Mouse (Mus musculus): ENCODE results near the gene Hap1. TPM values are rescaled to one million over a fixed set of nuclear protein-coding genes. Genes with fewer than 3 reads are reported as not detected.

The Hap1 gene
- under 1 TPM in 1 of 2 experiments, not detected in 1; 0.29 TPM for total RNA-seq (2023)

DNA sequence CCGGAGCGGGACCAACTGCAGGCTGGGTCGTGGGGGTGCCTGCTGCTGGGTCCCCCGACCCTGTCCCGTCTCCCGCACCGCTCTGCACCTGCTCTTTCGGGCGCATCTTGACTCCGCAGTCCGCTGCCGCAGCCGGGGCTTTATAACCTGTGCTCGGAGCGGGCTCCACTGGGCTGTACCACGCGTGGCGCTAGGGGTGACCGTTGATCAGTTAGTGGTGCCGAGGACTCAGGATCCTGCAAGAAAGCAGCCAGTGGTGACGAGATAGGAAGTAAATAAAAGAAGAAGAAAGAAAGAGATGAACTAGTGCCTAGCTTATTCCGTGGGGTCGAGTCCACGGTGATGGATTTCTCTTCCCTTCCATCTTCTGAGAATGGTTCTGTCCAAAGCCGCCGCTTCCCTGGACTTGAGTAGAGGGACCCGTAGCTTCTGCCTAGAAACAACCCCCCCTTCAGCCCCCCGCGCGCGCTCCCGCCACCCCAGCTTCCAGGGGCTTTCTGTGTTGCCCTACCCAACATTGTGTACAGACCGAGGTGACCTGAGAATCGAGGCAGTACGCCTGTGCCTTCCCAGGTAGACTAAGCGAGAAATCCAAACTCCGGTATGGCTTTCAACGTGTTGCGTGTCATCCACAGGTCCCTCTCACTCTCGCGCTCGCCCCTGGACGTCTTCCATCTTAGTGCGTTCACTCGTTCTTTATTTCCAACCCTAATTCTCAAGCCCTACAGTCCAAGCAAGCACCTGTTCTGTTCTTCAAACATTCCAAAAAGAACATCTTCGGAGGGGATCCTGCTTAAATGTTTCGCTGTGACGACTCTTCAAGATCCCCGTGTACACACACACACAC is at the start of gene Hap1:
Gene Hap1 (minus strand): TSS at position 157 of the 847 bp plus-strand sequence.

DNA sequence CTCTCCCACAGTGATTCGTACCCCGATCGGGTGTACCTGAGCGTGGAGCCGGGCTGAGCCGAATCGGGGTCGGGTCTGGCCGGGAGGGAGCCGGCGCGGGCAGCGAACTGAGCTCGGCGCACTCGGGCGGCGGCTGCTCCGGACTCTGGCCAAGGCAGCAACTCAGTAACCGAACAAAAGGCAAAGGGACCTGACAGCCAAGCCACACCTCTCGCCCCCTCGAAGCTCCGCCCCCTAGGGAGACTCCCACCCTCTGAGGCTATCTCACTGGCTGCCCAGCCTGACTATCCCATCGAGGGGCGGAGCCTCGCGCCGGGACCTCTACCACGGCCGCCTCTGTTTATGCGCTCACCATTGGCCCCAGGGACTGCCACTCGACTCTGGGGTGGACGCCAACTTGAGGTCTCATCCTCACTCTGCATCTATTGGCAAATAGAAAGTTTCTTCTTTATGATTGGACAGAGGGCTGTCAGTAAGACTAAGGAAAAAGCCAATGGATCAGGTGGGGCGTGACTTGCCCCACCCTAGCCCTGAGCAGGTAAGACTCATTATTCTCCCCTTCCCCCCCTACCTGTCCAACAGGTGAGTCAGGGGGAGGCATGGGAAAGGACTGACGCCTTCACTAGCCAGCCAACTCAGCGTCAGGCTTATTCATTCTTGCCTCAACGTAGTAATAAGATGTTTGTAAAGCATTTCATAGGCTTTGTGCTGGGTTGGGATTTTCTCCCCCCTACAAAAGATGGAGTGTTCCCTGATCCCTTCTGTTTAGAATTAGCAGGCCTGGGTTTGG is 41.9 kb upstream of the Hap1 start, which contains the start of gene Jup:
Gene Jup (minus strand): TSS at position 164 of the 790 bp plus-strand sequence.

DNA sequence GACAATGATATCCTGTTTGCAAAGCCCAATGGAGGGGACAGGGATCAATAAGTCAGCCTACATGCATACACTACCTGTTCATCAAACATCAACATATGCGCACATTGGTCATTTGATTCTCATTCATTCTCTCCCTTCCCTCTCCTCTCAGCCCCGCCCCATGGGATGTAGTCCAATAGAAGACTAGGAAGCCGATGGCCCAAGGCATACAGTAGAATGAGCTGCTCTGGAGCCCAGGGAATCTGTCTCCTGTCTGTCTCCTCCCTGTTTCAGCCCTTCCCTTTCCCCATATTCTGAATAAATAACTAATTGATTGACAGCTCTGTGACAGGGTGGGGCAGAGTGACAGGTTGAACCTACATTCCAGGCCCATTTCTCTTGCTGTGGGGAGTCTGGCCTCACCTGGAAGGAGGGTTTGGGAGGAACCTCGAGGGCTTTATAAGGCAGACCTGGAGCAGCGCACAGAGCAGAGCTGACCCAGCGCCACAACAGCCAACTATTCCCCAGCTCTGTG is 21.9 kb downstream of the Hap1 start, which contains the start of gene Gast:
Gene Gast (plus strand): TSS at position 464 of the 514 bp plus-strand sequence.

DNA sequence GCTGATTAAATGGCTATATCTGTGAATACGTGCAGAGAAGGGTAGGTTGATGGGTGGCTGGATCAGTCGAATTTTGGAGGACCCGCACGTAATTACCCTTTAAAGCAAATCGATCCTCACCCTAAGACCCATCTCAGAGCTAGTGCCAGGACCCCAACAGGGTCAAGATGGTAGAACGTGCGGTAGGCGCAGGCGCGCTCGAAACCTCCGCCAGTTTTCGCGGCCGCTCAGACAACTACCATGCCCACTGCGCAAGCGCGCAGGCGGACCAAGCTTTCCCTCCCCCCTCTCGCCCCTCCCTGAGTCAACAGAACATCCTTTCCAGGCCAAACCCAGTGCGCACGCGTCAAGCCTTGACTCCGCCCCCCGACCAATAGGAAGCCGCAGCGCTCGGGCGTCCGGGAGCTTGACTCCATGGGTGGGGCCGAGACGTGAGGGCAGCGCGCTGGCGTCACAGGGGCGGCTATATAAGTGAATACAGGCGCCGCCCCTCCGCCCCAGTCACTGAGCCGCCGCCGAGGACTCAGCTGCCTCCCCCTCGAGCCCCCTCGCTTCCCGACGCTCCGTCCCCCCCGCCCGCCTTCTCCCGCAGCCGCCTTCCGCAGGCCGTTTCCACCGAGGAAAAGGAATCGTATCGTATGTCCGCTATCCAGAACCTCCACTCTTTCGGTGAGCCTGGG is 36.3 kb downstream of the Hap1 start, which contains the start of gene Eif1:
Gene Eif1 (plus strand): TSS at position 394 of the 680 bp plus-strand sequence.

Other genes starting within 250 kb of the Hap1 start
- not detected for gene Krt13, start 234.6 kb downstream of the Hap1 start, total RNA-seq (2023)
- gene Krt15, start 220.2 kb downstream of the Hap1 start, total RNA-seq (2023), result not detected
- gene Krt19, start 207.5 kb downstream of the Hap1 start, total RNA-seq (2023), result not detected
- gene Krt9, start 162.9 kb downstream of the Hap1 start, total RNA-seq (2023), result not detected
- gene Krt14, start 148.6 kb downstream of the Hap1 start, total RNA-seq (2023), result not detected
- gene Krt16, start 107.2 kb downstream of the Hap1 start, total RNA-seq (2023), result not detected
- not detected for gene Krt17, start 95.1 kb downstream of the Hap1 start, total RNA-seq (2023)
- gene Krt42, start 86.3 kb downstream of the Hap1 start, total RNA-seq (2023), result not detected
- 1,000 to 10,000 TPM; 1,497 to 1,503 TPM for gene Eif1, start 36.2 kb downstream of the Hap1 start, total RNA-seq (2023)
- 1 to 10 TPM in 1 of 2 experiments, not detected in 1; 1.2 TPM for gene Gast, start 21.7 kb downstream of the Hap1 start, total RNA-seq (2023)
- 10 to 100 TPM; 19.6 to 27.9 TPM for gene Jup, start 41.6 kb upstream of the Hap1 start, total RNA-seq (2023)
- not detected for gene P3h4, start 58.7 kb upstream of the Hap1 start, total RNA-seq (2023)
- under 1 TPM in 1 of 2 experiments, not detected in 1; 0.47 TPM for gene Fkbp10, start 59.6 kb upstream of the Hap1 start, total RNA-seq (2023)
- 1 to 10 TPM; 4.1 to 6.9 TPM for gene Nt5c3b, start 85.7 kb upstream of the Hap1 start, total RNA-seq (2023)
- gene Klhl10, start 85.8 kb upstream of the Hap1 start, total RNA-seq (2023), result under 1 TPM in 1 of 2 experiments, not detected in 1; 0.24 TPM
- gene Klhl11, start 116.6 kb upstream of the Hap1 start, total RNA-seq (2023), result 10 to 100 TPM; 10.2 to 13.7 TPM
- 100 to 1,000 TPM; 124 to 133 TPM for gene Acly, start 171.9 kb upstream of the Hap1 start, total RNA-seq (2023)
- gene Ttc25, start 189.5 kb upstream of the Hap1 start, total RNA-seq (2023), result not detected
- gene Cnp, start 218.8 kb upstream of the Hap1 start, total RNA-seq (2023), result 10 to 100 TPM; 14.3 to 16.9 TPM

Measured in neutrophil, adult 59 days (primary cell).